Mouse (Mus musculus) lung, postnatal 0 days (tissue): ENCODE data around the gene Nox4.

Experiments used
- CTCF ChIP-seq: IDR thresholded peaks from 2 replicates; pipeline ENCODE4 v1.5.1; 2016; ENCODE audit warnings: antibody characterized with exemption, mild to moderate bottlenecking
- EP300 ChIP-seq: IDR thresholded peaks from 2 replicates; pipeline ENCODE4 v1.6.1; 2016; ENCODE audit warnings: antibody characterized with exemption, mild to moderate bottlenecking, control low read depth

GRCm38 (mm10) chr7:87241139-87241538 lies 4.8 kb upstream of the Nox4 start:
- TF ChIP-seq CTCF (no peak), EP300 (no peak)
